Mouse (Mus musculus) cortical plate, adult 2 months (tissue): ENCODE measurements at regions not wholly inside any gene's neighbourhood (a gene's known extent, or its start where the extent isn't known, plus 50 kb on each side); places are given as distances from the start of the nearest gene placed in this dataset.

Source experiments
- CTCF ChIP-seq: fragments of 200-500 bp; IDR thresholded peaks from 2 replicates; pipeline ENCODE4 v1.5.1; 2011; ENCODE audit warnings: mild to moderate bottlenecking, control low read depth, low read length; ENCODE audit not compliant: insufficient read depth; ENCODE audit errors: extremely low read depth
- POLR2A ChIP-seq: fragments of 200-500 bp; IDR thresholded peaks from 2 replicates; pipeline ENCODE4 v1.6.1; 2011; ENCODE audit warnings: mild to moderate bottlenecking, low read length, control low read depth; ENCODE audit not compliant: insufficient read depth; ENCODE audit errors: extremely low read depth

DNA sequence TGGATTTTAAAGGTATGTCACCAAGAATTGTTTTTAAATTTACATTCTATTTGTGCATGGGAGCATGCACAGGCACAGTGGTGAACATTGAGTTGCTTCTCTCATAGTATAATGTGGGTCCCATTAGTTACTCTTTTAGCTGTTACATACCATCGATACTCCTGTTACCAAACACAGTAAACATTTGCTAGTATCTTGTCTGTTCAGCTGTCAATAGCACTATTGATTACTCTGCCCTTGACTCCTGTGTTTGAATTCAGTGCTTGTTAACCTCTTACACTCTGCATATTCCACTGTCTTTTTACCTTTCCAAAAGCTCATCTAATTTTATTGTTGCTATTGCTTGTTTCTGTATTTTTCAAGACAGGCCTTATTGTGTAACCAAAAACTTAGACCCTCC is 133.2 kb upstream of the Marcks start:
- TF ChIP-seq CTCF (no peak), POLR2A (no peak)
